Mouse (Mus musculus): ENCODE data around the gene Eml3.
A peak's percentile ranks its signal among the peaks of the same experiment; 100 is the strongest.
"Not testable (repeated sequence)": the region's sequence is repeated elsewhere in the genome, so short reads cannot be mapped to it uniquely, and the experiment has no call there.

The Eml3 gene

GRCm38 (mm10) chr19:8929224-8930088 lies at the start of gene Eml3, which contains the start of gene Rom1:
Gene Eml3, plus strand, starts transcription at chr19:8929552.
Gene Rom1, minus strand, starts transcription at chr19:8929356.
- peak; percentile 94 to 95 for DNase-seq

- DNase-seq = peak; percentile 93 to 95
Measured at GRCm38 (mm10) chr19:8880311-8881033, 48.9 kb upstream of the Eml3 start, which contains the start of gene Uqcc3. Gene Uqcc3, minus strand, starts transcription at chr19:8880923.

- no peak for DNase-seq
Measured at GRCm38 (mm10) chr19:8881034-8881392, 48.3 kb upstream of the Eml3 start.

- DNase-seq = no peak
Measured at GRCm38 (mm10) chr19:8883616-8884015, 45.7 kb upstream of the Eml3 start, which contains the start of the genes Lbhd1 and Gm49403. Gene Lbhd1, plus strand, starts transcription at chr19:8883732. Gene Gm49403, plus strand, starts transcription at chr19:8883930.

- no peak for DNase-seq
Measured at GRCm38 (mm10) chr19:8886916-8887584, 42.3 kb upstream of the Eml3 start.

- DNase-seq = no peak
Measured at GRCm38 (mm10) chr19:8887585-8888463, 41.5 kb upstream of the Eml3 start.

- DNase-seq = peak; percentile 97 to 98
Measured at GRCm38 (mm10) chr19:8888511-8889385, 40.6 kb upstream of the Eml3 start, which contains the start of the genes 1810009A15Rik and Gm49416. Gene 1810009A15Rik, plus strand, starts transcription at chr19:8888853. Gene Gm49416, plus strand, starts transcription at chr19:8888926.

- DNase-seq = peak; percentile 85 to 90
Measured at GRCm38 (mm10) chr19:8892829-8893766, 36.3 kb upstream of the Eml3 start, which contains the start of gene Ints5. Gene Ints5, plus strand, starts transcription at chr19:8893005.

- DNase-seq = no peak
Measured at GRCm38 (mm10) chr19:8895397-8895960, 33.9 kb upstream of the Eml3 start.

- DNase-seq = not testable (repeated sequence)
Measured at GRCm38 (mm10) chr19:8896231-8896630, 33.1 kb upstream of the Eml3 start.

- peak; percentile 62 to 78 for DNase-seq
Measured at GRCm38 (mm10) chr19:8897211-8897864, 32.0 kb upstream of the Eml3 start.

GRCm38 (mm10) chr19:8897865-8898495 lies 31.4 kb upstream of the Eml3 start, which contains the start of gene Ganab:
Gene Ganab, plus strand, starts transcription at chr19:8898071.
- DNase-seq = peak; percentile 97 to 99

- peak; percentile 10 to 46 for DNase-seq
Measured at GRCm38 (mm10) chr19:8898576-8898975, 30.8 kb upstream of the Eml3 start.

GRCm38 (mm10) chr19:8899079-8899478 lies 30.3 kb upstream of the Eml3 start:
- peak in 1 of 2 experiments; percentile 38 for DNase-seq

- no peak for DNase-seq
Measured at GRCm38 (mm10) chr19:8903412-8903811, 25.9 kb upstream of the Eml3 start.

GRCm38 (mm10) chr19:8908531-8908930 lies 20.8 kb upstream of the Eml3 start:
- no peak for DNase-seq

- no peak for DNase-seq
Measured at GRCm38 (mm10) chr19:8911810-8912209, 17.5 kb upstream of the Eml3 start.

GRCm38 (mm10) chr19:8914212-8914611 lies 15.1 kb upstream of the Eml3 start:
- DNase-seq = no peak
